Mouse (Mus musculus) brain, embryonic 14.5 days (tissue): Measurements from ENCODE around the gene Sufu.

Experiments
- CTCF ChIP-seq: fragments of 200-500 bp; IDR thresholded peaks from 2 replicates; pipeline ENCODE4 v1.5.1; 2012; ENCODE audit warnings: inconsistent platforms, mild to moderate bottlenecking, moderate library complexity, borderline replicate concordance; ENCODE audit not compliant: insufficient read depth, insufficient read length; ENCODE audit errors: extremely low read depth
- POLR2A ChIP-seq: fragments of 200-500 bp; IDR thresholded peaks from 2 replicates; pipeline ENCODE4 v1.6.1; 2012; ENCODE audit warnings: mild to moderate bottlenecking, inconsistent platforms, borderline replicate concordance; ENCODE audit not compliant: poor library complexity, insufficient read depth, insufficient read length, severe bottlenecking; ENCODE audit errors: extremely low read depth

- no peak for TF ChIP-seq CTCF
- TF ChIP-seq POLR2A, result no peak
These were observed 22.1 kb upstream of the Sufu start for GRCm38 (mm10) chr19:46374477-46375088.
